Mouse (Mus musculus): ENCODE results near the gene Foxred1. TPM values are rescaled to one million over a fixed set of nuclear protein-coding genes. Genes with fewer than 3 reads are reported as not detected.
A peak's percentile ranks its signal among the peaks of the same experiment; 100 is the strongest.

Gene Foxred1
- polyA plus RNA-seq, 1 experiment from 2014 or later: 50.1 TPM

- H3K27ac ChIP-seq: no peak overlapping the region
- H3K9ac ChIP-seq: no peak overlapping the region
- H3K27me3 ChIP-seq (replicated peaks): no peaks in the 10 kb centered on the region
- no peak for ATAC-seq (ENCODE audit: low FRiP score, low read depth)
- no peak overlapping the region for H3K4me2 ChIP-seq (replicated peaks)
- H3K4me3 ChIP-seq: no peak overlapping the region
- H3K4me1 ChIP-seq: no peaks in the 10 kb centered on the region
- 91% methylated on average over 10 of the region's 10 CpGs for WGBS
- no peaks in the 10 kb centered on the region for H3K9me3 ChIP-seq
- H3K36me3 ChIP-seq: peaks cover 34% of the 10 kb centered on the region; the same call in 1 of the 2 replicates
Observed at GRCm38 (mm10) chr9:35187351-35187903, 23.4 kb downstream of the Foxred1 start.

DNA sequence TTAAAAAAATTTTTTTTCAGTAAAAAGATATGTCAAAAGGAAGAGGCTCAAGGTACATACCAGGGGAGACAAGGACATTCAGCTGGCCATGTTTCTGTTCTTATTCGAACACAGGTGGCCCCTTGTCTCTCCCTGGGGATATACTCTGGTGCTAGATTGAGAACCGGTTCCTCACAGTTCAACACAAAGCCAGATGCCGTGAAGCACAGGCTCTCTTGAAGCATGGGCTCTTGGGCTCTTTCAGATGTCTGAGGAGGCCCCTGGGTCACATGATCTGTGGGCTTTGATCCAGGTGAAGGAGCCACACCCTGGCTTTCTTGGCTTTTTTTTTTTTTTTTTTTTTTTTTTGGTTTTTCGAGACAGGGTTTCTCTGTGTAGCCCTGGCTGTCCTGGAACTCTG is 24.4 kb downstream of the Foxred1 start:
- ATAC-seq (ENCODE audit: low FRiP score, low read depth): no peak
- WGBS: 88% methylated on average over 4 of the region's 4 CpGs
- Histone ChIP-seq H3K27me3 (replicated peaks) (no peaks in the 10 kb centered on the region), H3K4me2 (replicated peaks) (no peak overlapping the region), H3K27ac (no peak overlapping the region), H3K9ac (no peak overlapping the region), H3K4me1 (no peaks in the 10 kb centered on the region), H3K36me3 (peaks cover 33% of the 10 kb centered on the region; the same call in 1 of the 2 replicates), H3K4me3 (no peak overlapping the region), H3K9me3 (no peaks in the 10 kb centered on the region)

GRCm38 (mm10) chr9:35183359-35183758 is 27.5 kb downstream of the Foxred1 start:
- Histone ChIP-seq H3K27me3 (replicated peaks) (no peaks in the 10 kb centered on the region), H3K27ac (no peak overlapping the region), H3K36me3 (peaks cover 12% of the 10 kb centered on the region; the same call in 1 of the 2 replicates), H3K4me2 (replicated peaks) (no peak overlapping the region), H3K4me1 (no peaks in the 10 kb centered on the region), H3K9me3 (no peaks in the 10 kb centered on the region), H3K4me3 (no peak overlapping the region), H3K9ac (no peak overlapping the region)
- no peak for ATAC-seq (ENCODE audit: low FRiP score, low read depth)
- WGBS: 77% methylated on average over 5 of the region's 5 CpGs

DNA sequence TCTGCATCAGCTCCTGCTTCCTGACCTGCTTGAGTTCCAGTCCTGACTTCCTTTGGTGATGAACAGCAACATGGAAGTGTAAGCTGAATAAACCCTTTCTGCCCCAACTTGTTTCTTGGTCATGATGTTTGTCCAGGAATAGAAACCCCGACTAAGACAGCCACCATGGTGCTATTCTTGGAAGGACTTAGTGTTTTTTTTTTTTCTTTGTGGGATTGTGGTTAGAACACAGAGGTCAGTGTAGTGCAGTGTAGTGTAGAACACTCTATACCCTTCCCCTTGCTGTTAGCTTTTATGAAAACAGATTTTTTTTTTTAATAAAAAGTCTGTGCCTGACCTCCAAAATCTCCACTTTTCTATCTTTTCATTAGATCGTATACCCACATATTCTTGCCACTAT is 28.0 kb downstream of the Foxred1 start:
- Histone ChIP-seq H3K27me3 (replicated peaks) (no peaks in the 10 kb centered on the region), H3K4me1 (no peaks in the 10 kb centered on the region), H3K36me3 (peaks cover 7% of the 10 kb centered on the region; the same call in 1 of the 2 replicates), H3K4me2 (replicated peaks) (no peak overlapping the region), H3K9me3 (no peaks in the 10 kb centered on the region), H3K4me3 (no peak overlapping the region), H3K9ac (no peak overlapping the region), H3K27ac (no peak overlapping the region)
- WGBS: 90% methylated on average over 2 of the region's 2 CpGs
- no peak for ATAC-seq (ENCODE audit: low FRiP score, low read depth)

GRCm38 (mm10) chr9:35176124-35176659 is 34.7 kb downstream of the Foxred1 start:
- H3K9ac ChIP-seq: peak overlapping the region; percentile 51; the same call in 1 of the 2 replicates
- ATAC-seq (ENCODE audit: low FRiP score, low read depth): peak; percentile 41
- no peaks in the 10 kb centered on the region for H3K36me3 ChIP-seq
- H3K4me3 ChIP-seq: peak overlapping the region; percentile 63
- no peaks in the 10 kb centered on the region for H3K27me3 ChIP-seq (replicated peaks)
- no peak overlapping the region for H3K27ac ChIP-seq
- H3K4me2 ChIP-seq (replicated peaks): peak overlapping the region; percentile 74
- no peaks in the 10 kb centered on the region for H3K9me3 ChIP-seq
- peaks cover 13% of the 10 kb centered on the region; the same call in 1 of the 2 replicates for H3K4me1 ChIP-seq
- WGBS: 52% methylated on average over 14 of the region's 14 CpGs

GRCm38 (mm10) chr9:35175251-35176123 is 35.4 kb downstream of the Foxred1 start, which contains the start of gene Dcps:
TSS of gene Dcps (minus strand) at chr9:35176061.
- Histone ChIP-seq H3K27ac (no peak within 1 kb of the TSS), H3K4me1 (peaks cover 13% of the 10 kb centered on the region; the same call in 1 of the 2 replicates), H3K9ac (peak within 1 kb of the TSS; percentile 51), H3K36me3 (peaks cover 4% of the 10 kb centered on the region; the same call in 1 of the 2 replicates), H3K9me3 (no peaks in the 10 kb centered on the region), H3K27me3 (replicated peaks) (no peaks in the 10 kb centered on the region), H3K4me3 (peak within 1 kb of the TSS; percentile 63), H3K4me2 (replicated peaks) (peak within 1 kb of the TSS; percentile 74)
- peak; percentile 98 for ATAC-seq (ENCODE audit: low FRiP score, low read depth)
- WGBS: under 1% methylated on average over 38 of the region's 38 CpGs

DNA sequence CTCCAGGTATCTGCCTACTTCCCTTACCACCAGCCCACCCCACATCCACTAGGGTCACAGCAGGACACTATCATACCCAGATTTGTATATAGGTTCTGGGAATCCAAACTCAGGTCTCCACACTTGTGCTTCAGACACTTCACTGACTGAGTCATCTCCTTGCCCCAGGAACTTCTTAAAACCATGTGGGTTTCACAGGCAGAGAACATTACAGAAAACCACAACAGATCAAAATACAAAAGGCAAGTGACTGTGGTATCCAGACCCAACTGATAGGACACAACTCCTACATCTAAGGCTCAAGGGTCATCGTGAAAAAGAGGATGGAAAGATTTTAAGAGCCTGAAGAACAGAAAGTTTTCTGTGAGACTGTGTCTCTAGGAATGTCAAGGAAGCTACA is 37.5 kb downstream of the Foxred1 start:
- Histone ChIP-seq H3K36me3 (peaks cover 10% of the 10 kb centered on the region), H3K4me2 (replicated peaks) (no peak overlapping the region), H3K4me1 (peaks cover 13% of the 10 kb centered on the region; the same call in 1 of the 2 replicates), H3K4me3 (no peak overlapping the region), H3K9ac (no peak overlapping the region), H3K27ac (no peak overlapping the region), H3K9me3 (no peaks in the 10 kb centered on the region), H3K27me3 (replicated peaks) (no peaks in the 10 kb centered on the region)
- 97% methylated on average over 1 of the region's 1 CpGs for WGBS
- ATAC-seq (ENCODE audit: low FRiP score, low read depth): no peak

DNA sequence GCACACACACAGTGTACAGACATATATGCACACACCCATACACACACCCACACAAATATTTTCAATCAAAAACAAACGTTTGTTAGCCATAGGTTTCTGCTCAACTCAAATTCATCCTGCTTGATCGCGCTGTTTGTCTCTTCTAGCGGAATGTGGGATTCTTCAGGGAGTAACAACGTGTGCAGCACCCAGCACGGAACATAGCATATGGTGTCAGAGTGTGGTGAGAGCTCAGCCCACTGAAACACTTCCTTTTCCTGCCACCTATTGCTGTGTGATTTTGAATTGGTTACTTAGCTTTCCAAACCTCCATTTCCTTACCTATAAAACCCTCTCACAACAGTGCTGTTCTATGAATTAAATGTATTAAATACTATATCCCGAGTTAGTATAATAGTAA is 40.8 kb downstream of the Foxred1 start:
- H3K9ac ChIP-seq: no peak overlapping the region
- H3K36me3 ChIP-seq: peaks cover 10% of the 10 kb centered on the region
- no peaks in the 10 kb centered on the region for H3K27me3 ChIP-seq (replicated peaks)
- H3K27ac ChIP-seq: no peak overlapping the region
- no peak overlapping the region for H3K4me2 ChIP-seq (replicated peaks)
- 90% methylated on average over 7 of the region's 7 CpGs for WGBS
- no peak overlapping the region for H3K4me3 ChIP-seq
- no peak for ATAC-seq (ENCODE audit: low FRiP score, low read depth)
- no peaks in the 10 kb centered on the region for H3K9me3 ChIP-seq
- peaks cover 17% of the 10 kb centered on the region; the same call in 1 of the 2 replicates for H3K4me1 ChIP-seq

- H3K9ac ChIP-seq: no peak overlapping the region
- peak overlapping the region; percentile 18; the same call in 1 of the 2 replicates for H3K4me2 ChIP-seq (replicated peaks)
- no peak overlapping the region for H3K4me3 ChIP-seq
- ATAC-seq (ENCODE audit: low FRiP score, low read depth): peak; percentile 65
- WGBS: 23% methylated on average over 9 of the region's 9 CpGs
- peaks cover 13% of the 10 kb centered on the region for H3K36me3 ChIP-seq
- H3K27ac ChIP-seq: no peak overlapping the region
- no peaks in the 10 kb centered on the region for H3K27me3 ChIP-seq (replicated peaks)
- no peaks in the 10 kb centered on the region for H3K9me3 ChIP-seq
- peaks cover 9% of the 10 kb centered on the region; the same call in 1 of the 2 replicates for H3K4me1 ChIP-seq
Observed at GRCm38 (mm10) chr9:35166798-35167635, 43.8 kb downstream of the Foxred1 start.

- Histone ChIP-seq H3K4me3 (no peak overlapping the region), H3K4me2 (replicated peaks) (no peak overlapping the region), H3K4me1 (peaks cover 9% of the 10 kb centered on the region; the same call in 1 of the 2 replicates), H3K27ac (no peak overlapping the region), H3K9ac (no peak overlapping the region), H3K9me3 (no peaks in the 10 kb centered on the region), H3K36me3 (peaks cover 13% of the 10 kb centered on the region), H3K27me3 (replicated peaks) (no peaks in the 10 kb centered on the region)
- WGBS: 40% methylated on average over 3 of the region's 3 CpGs
- peak; percentile 42; the same call in 1 of the 2 replicates for ATAC-seq (ENCODE audit: low FRiP score, low read depth)
Observed at GRCm38 (mm10) chr9:35166144-35166797, 44.6 kb downstream of the Foxred1 start.

Measured in neural tube, embryonic 12.5 days (tissue).